Mouse (Mus musculus) lung, postnatal 0 days (tissue): ENCODE data around the gene Cmss1.

Source experiments
- CTCF ChIP-seq: IDR thresholded peaks from 2 replicates; pipeline ENCODE4 v1.5.1; 2016; ENCODE audit warnings: antibody characterized with exemption, mild to moderate bottlenecking
- EP300 ChIP-seq: IDR thresholded peaks from 2 replicates; pipeline ENCODE4 v1.6.1; 2016; ENCODE audit warnings: antibody characterized with exemption, mild to moderate bottlenecking, control low read depth

- no peak for TF ChIP-seq CTCF
- TF ChIP-seq EP300, result no peak
Observed at GRCm38 (mm10) chr16:57364498-57364897, 242.2 kb downstream of the Cmss1 start.
